Comparison of ENCODE assay signal across 1 mouse cellular context in the genomic region with DNA sequence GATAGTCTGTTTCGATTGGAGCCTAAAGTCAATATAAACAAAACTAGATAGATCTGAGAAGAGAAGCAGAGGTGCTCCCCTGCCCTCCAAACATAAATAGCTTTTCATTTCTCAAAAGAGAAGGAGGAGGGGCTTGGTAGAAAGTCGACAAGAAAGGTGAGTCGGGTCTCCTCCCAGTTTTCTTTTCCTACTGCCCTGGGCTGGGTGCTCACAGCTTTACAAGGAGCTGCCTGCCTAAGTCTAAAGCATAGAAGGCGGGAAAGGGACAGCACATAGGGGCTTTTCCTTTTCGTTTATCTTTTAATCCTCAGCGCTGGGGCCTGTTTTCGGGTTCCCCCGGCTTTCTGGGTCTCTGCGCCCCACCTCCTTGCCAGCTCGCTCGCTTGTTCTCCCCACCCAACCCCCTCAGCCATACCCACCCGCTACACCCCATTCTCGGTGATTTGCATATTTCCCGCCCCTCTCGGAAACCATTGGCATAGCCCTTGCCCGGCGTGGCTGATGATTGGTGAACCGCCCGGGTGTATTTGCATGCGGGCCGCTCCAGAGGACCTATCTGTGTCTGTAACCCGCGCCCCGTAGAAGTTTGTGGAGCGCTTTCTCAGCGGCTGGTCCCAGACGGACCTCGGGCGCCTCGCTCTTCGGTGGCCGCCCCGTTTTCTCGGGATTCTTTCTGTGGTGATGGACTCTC.
TF ChIP-seq lines count a peak whose summit lies in the region.

A gene (plus strand): TSS at position 579 of the 691 bp plus-strand sequence.

TF ChIP-seq in CH12.LX, 34 proteins besides CTCF, POLR2A, EP300 and RAD21 (continued from another document):
- TF ChIP-seq TCF12 (IDR thresholded peaks at IDR 0.05; ENCODE audit: low read depth, low read length): peak; percentile 84
